Mouse (Mus musculus) layer of hippocampus, adult 2 months (tissue): ENCODE results near the gene Dmrt2. TPM values are rescaled to one million over a fixed set of nuclear protein-coding genes. Genes with fewer than 3 reads are reported as not detected.

Experiments used
- DNase-seq, 2 experiments: peaks; one replicate each; pipeline ENCODE4 v3.0.0; 2022; ENCODE audit warnings: low spot score in 2 of 2
- H3K27ac ChIP-seq: fragments of 200-600 bp; 2 replicates; pipeline ENCODE4 v1.8.1; 2022
- H3K4me3 ChIP-seq: fragments of 200-600 bp; 2 replicates; pipeline ENCODE4 v1.8.1; 2022; ENCODE audit warnings: mild to moderate bottlenecking
- CTCF ChIP-seq: fragments of 200-600 bp; conservative IDR thresholded peaks from 2 replicates; pipeline ENCODE4 v1.8.1; 2022; ENCODE audit warnings: antibody characterized with exemption, mild to moderate bottlenecking, moderate library complexity
- long read RNA-seq, 2 experiments: library from polyadenylated mRNA; stranded (forward); transcript quantifications; one replicate each; pipeline ENCODE4 v2.0.0; 2021; ENCODE audit warnings: borderline mapping rate in 2 of 2
- total RNA-seq, 2 experiments: library from RNA; stranded (reverse); gene quantifications; 2 replicates each; pipeline ENCODE4 v1.2.3; 2021

Dmrt2 gene
- 1 to 10 TPM in 1 of 2 experiments, under 1 TPM in 1; 0.87 to 1.1 TPM for total RNA-seq
- long read RNA-seq, experiment 1, partial matches to known transcripts, result 0 of 2 reads
- long read RNA-seq, experiment 1, other reads (novel, unspliced or antisense), result 2 of 2 reads
- long read RNA-seq, experiment 2, partial matches to known transcripts, result 0 of 1 reads
- long read RNA-seq, experiment 2, other reads (novel, unspliced or antisense), result 1 of 1 reads

DNA sequence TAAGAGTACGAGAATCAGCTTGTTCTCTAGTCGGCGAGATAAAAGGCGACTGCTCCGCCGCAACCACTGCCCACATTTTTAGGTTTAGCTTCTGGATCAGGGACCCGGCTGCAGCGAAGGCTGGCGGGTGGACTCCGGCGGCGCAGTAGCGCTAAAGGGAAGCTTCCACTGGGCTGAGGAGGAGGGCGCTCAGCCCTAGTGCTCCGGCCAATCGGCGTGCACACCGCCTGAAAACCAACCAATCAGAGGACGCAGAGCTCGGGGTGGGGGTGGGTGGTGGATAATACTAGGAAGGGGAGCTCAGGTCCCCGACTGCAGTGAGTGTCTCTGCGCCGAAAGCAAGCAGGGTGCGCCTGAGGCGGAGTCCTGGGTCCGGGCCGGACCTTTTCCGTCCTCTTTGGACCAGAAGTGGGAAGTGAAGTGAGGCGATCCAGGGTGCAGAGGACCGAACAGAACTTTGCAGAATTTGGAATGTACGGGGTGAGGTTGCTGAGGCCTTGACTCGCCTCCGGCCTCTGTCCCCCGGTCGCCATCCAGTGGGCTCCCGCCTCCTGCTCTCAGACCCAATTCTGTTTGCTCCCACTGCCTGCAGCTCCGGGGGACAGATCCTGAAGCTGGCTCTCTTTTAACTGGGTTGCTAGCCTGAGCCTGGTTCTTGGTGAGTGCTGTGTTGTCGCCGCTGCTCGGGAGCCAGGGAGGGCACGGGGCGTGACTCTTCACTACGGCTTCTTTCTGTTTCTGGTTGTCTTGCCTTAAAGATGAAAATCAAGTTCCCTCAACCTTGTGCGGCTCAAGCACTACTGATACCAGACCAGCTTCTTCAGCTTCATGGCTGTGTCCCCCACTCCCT is at the start of gene Dmrt2:
Gene Dmrt2, plus strand, starts transcription at position 311 of the 850 bp plus-strand sequence.
- no peak for TF ChIP-seq CTCF

DNA sequence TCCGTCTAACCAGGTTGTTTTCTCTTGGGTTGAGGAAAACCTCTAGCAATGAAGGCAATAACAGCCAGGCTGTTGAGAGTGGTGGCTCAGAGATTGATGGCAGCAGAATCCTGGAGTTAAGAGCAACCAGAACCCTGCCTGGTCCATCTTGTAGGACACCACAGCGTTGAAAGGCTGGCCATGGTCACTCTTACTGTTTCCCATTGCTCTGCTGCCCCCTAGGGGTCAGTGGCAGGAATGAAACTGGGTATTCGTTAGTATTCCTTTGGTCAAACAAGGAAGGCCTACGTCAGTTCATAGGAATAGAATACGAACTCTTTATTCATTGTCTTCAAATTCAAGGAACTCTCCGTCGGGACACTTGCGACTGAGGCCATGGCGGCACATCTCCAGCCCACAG is 43.7 kb upstream of the Dmrt2 start:
- H3K4me3 ChIP-seq, result no peak overlapping the region
- no peak overlapping the region for H3K27ac ChIP-seq
- DNase-seq, result peak; percentile 47 to 62
- TF ChIP-seq CTCF, result peak; percentile 98

More for the DNA sequence above, at the start of gene Dmrt2:
- Histone ChIP-seq H3K4me3 (peak within 1 kb of the TSS; percentile 27), H3K27ac (no peak within 1 kb of the TSS)
- no peak for DNase-seq

DNA sequence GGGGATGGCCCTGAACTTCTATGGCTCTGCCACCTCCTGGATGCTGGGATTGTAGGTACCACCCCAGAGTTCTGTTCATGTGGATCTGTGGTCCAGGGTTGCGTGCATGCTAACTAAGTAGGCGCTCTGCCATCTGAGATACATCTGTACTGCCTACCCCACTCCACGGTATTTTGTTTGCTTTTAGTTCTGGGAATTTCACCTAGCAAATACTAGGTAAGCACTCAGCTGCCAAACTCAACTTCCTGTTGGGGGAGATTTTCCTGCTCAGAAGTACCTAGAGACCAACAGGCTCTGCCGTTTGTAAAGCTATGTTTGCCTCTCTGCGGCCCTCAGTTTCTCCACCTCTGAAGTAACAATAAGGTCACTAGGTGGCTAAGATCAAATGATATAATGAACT is 37.1 kb upstream of the Dmrt2 start:
- DNase-seq, result no peak
- Histone ChIP-seq H3K4me3 (no peak overlapping the region), H3K27ac (no peak overlapping the region)
- TF ChIP-seq CTCF, result no peak

DNA sequence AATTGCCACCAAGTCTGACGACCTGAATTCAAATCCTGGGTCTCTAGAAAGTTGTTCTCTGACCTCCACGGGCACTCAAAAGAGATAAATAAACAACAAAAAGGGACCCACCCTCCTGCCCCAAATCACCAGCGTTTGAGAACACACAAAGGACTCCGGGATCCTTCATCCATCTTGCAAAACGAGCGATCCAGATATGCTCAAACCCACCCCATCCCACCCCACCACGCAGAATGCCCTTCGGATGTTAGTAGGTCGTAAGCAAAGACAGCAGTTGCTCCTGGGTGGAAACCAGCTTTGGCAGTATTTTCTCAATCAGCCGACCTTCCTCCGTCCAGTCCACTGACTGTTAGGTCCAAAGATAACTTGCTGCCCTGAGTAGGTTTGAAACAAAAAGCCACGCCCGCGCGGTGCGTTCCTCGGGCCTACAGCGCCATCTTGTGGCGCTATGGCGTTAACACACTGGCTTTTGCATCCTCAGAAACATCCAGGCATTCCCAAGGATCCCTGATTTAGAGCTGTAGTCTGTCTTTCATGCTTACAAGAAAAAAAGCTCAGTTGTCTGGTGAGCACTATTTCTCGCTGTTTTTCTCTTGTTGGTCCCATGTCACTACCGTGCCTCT is 36.5 kb upstream of the Dmrt2 start:
- no peak overlapping the region for H3K27ac ChIP-seq
- DNase-seq, result peak; percentile 36 to 67
- H3K4me3 ChIP-seq, result peak overlapping the region; percentile 25; the same call in 1 of the 2 replicates
- peak; percentile 96 for TF ChIP-seq CTCF

DNA sequence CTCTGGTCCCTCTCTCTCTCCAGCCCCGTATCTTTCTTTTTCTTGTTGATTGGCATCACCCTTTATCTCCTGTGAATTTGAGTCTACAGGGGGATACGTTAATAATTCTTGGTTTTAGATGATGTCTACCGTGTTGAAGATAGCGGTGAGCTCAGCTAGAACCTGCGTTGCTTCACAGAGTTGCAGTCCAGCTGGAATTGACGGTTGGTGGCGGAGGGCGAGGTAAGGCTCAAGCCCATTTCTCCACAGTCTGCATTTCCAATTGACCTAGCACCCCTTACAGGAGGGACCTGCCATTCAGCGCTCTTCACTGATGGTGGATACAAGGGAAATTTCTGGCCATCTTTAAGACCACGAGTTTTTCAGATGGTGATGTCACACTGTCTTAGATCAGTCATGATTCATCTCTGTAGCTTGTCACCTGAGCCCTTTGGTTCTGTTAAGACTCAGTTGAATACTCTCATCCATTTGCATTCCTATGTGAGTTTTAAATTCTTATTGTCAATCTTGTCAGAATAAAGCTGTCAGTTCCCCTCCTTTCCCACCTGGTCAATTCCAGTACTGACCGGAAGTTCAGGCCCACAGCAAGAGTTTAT is 33.3 kb upstream of the Dmrt2 start:
- no peak for DNase-seq
- no peak for TF ChIP-seq CTCF
- Histone ChIP-seq H3K4me3 (no peak overlapping the region), H3K27ac (no peak overlapping the region)

DNA sequence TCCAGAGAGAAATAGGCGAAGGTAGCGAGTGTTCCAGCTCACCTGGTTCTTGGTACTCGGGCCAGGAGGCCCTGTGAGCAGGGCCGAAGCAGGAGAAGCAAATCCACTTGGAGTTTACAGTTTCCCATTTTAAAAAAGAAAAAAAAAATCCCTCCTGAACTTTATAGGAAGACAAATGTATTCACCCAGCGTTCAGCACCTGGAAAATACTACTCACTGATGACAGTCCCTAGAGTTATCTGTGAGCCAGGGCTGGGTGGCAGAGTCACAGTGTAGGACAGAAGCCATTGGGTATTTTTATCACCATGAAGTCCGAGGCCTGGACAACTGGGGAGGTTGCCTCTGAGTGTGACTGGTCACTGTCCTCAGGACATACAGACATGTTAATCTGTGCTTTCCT is 30.4 kb upstream of the Dmrt2 start:
- Histone ChIP-seq H3K27ac (no peak overlapping the region), H3K4me3 (no peak overlapping the region)
- TF ChIP-seq CTCF, result no peak
- DNase-seq, result no peak

DNA sequence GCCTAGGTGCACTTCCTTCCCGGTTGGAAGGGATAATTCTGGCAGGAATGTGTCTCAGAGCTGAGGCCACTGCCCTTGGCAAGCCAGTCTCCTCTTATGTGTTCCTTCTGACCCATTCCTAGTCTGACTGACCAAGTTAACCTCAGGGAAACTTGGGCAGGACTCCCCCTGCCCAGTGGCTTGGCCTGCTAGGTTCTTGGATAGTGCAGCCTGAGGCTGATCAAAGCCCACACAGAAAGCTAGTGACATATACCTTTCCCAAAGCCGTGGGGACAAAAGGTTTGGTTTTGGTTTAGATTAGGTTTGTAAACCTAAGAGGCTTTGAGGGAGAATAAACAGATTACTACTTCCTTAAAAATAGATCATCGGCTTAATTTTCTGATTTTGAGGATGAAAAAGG is 25.1 kb upstream of the Dmrt2 start:
- Histone ChIP-seq H3K27ac (no peak overlapping the region), H3K4me3 (no peak overlapping the region)
- TF ChIP-seq CTCF, result no peak
- no peak for DNase-seq

DNA sequence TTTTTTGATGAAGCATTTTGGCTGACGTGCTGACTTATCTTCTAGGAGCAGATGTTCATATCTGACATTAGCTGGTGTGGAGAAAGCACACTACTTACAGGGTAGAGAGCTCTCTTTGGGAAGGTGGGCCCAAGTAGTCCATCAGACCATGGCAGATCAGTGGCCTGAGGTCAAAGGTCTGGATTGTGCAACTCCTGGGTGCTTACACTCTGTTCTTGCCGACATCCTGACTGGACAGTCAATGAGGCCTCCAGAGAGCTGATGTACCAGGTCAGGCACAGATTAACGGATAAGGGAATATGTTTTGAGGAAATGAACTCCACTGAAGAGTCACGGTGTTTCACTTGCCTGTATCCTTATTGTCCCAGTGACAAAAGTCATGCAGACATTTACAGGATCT is 23.5 kb upstream of the Dmrt2 start:
- Histone ChIP-seq H3K4me3 (no peak overlapping the region), H3K27ac (no peak overlapping the region)
- DNase-seq, result no peak
- TF ChIP-seq CTCF, result no peak

DNA sequence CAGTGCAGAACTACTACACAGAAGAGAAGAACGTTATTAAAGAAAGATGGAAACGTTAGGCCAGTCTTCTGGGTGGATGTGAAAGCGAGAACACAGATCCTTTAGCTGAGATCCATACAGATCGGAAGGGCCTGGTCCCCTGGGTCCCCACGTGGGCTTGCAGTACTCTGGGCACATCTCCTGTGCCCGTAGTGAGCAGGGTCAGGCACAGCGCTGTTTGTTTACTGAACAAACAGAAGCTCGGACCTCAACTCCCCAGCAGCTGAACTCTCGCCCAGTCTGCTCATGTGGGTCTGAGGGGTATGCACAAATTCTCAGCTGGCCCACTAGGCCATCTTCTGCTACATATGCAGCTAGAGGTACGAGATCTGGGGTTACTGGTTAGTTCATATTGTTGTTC is 21.7 kb upstream of the Dmrt2 start:
- no peak for DNase-seq
- TF ChIP-seq CTCF, result no peak
- no peak overlapping the region for H3K27ac ChIP-seq

DNA sequence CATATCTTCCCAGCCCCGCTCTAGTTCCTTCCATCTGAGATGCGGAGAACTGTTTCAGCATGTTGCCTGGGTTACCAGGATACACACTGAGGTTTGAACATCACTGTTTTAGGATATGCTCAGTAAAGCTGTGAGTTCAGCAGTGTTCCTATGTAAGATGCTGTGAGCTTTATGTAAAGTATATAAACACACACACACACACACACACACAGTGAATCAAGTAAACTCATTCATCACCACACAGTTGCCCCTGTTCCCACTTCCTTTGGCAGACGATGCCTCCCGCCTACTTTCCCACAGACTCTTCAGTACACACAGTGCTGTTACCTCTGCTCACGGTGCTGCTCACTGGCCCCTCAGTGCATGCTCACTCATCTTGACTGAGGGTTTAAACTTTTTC is 19.7 kb upstream of the Dmrt2 start:
- TF ChIP-seq CTCF, result no peak
- Histone ChIP-seq H3K27ac (no peak overlapping the region), H3K4me3 (no peak overlapping the region)
- DNase-seq, result peak; percentile 10 to 30

More for the DNA sequence above, 21.7 kb upstream of the Dmrt2 start:
- H3K4me3 ChIP-seq, result no peak overlapping the region

DNA sequence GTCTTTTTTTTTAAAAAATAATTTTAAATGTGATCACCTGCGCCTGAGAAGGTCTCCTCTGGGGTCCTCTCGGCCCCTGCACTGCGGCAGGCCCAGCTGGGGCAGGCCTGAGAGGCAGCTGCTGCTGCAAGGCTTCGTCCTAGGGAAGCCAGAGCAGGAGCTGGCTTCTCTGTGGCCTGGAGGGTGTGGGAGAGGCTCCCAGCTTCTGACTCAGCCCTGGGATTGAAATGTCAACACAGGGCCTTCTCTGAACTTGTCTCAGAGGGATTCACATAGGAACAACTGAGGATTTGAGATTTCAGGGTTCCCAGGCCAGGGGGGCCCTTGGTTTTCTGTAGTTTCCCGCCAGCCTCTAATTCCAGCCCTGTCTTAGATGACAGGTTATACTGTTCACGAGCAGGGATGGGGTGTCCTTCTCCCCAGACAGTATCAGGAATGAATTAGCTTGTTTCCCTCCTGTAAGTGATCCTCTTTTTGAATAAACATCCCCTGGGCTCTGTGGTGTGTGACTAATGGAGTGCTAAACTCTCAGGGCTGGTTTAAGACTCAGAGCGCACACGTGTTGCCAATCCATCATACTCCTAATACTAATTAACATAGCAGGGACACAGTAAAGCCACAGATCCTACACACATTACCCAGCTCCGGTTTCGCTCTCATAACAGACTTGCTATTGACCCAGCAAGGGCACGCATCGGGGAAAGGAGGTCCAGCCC is 18.0 kb upstream of the Dmrt2 start:
- no peak for TF ChIP-seq CTCF
- no peak overlapping the region for H3K4me3 ChIP-seq
- H3K27ac ChIP-seq, result no peak overlapping the region
- no peak for DNase-seq

DNA sequence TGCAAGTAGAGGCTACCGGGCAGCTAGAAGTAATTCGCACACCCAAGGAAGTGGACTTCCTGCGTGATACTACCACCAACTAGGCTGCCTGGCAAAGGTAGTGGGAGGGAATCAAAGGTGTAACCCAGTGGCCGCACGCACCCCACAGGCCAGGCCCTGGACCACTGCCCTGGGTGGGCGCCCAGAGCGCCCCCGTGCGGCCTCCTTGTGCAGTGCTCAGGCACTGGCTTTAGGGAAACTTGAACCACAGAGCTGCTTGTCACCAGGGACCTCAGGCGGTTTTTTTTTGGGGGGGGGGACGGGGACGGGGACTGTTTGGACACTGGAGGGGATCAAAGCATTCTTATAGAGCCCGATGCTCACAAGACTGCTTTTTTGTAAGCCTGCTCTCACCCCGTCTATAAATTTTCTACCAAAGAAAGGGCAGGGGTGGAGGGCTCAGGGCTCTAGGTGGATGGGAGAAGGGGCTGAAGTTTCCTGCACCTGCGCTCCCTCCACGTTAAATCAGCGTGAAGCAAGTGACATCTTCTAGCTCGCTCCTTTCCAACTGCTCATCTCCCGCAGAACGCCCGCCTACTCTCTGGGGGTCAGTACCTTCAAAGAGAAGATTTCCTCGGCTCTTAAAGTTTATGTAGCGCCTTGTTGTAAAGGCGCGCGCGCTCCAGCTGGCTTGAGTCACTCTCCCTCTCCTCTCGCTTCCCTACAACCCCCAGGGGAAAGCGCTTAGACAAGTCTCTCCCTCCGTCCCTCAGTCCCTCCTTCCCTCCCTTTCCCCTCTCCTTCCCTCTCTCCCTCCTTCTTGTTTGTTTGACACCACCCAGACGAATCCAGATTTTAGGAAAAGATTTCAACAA is 6.5 kb upstream of the Dmrt2 start:
- peak; percentile 48 for TF ChIP-seq CTCF
- H3K4me3 ChIP-seq, result no peak overlapping the region
- no peak for DNase-seq
- no peak overlapping the region for H3K27ac ChIP-seq
